Mouse (Mus musculus): ENCODE results near the gene Stn1. TPM values are rescaled to one million over a fixed set of nuclear protein-coding genes. Genes with fewer than 3 reads are reported as not detected.

Gene Stn1
- polyA plus RNA-seq, 1 experiment from 2014 or later, result 12.7 TPM

- Histone ChIP-seq H3K9ac (no peak overlapping the region), H3K4me1 (replicated peaks) (peaks cover 39% of the 10 kb centered on the region), H3K27ac (no peak overlapping the region), H3K36me3 (no peaks in the 10 kb centered on the region), H3K27me3 (no peaks in the 10 kb centered on the region), H3K4me3 (replicated peaks) (no peak overlapping the region), H3K4me2 (no peak overlapping the region), H3K9me3 (replicated peaks) (no peaks in the 10 kb centered on the region)
- no peak for ATAC-seq (ENCODE audit: low read depth)
- DNase-seq, result no peak
- 57% methylated on average over 13 of the region's 13 CpGs for WGBS (ENCODE audit: insufficient replicate concordance)
Observed at GRCm38 (mm10) chr19:47563715-47564114, 26.4 kb upstream of the Stn1 start.

GRCm38 (mm10) chr19:47561996-47562441 is 24.7 kb upstream of the Stn1 start:
- ATAC-seq (ENCODE audit: low read depth), result no peak
- Histone ChIP-seq H3K27ac (no peak overlapping the region), H3K4me1 (replicated peaks) (peaks cover 33% of the 10 kb centered on the region), H3K4me2 (no peak overlapping the region), H3K27me3 (no peaks in the 10 kb centered on the region), H3K4me3 (replicated peaks) (no peak overlapping the region), H3K9me3 (replicated peaks) (no peaks in the 10 kb centered on the region), H3K9ac (no peak overlapping the region), H3K36me3 (no peaks in the 10 kb centered on the region)
- WGBS (ENCODE audit: insufficient replicate concordance), result 63% methylated on average over 5 of the region's 5 CpGs
- DNase-seq, result no peak

GRCm38 (mm10) chr19:47560544-47561161 is 23.3 kb upstream of the Stn1 start:
- Histone ChIP-seq H3K4me2 (peak overlapping the region; percentile 30; the same call in 1 of the 2 replicates), H3K4me3 (replicated peaks) (no peak overlapping the region), H3K27me3 (no peaks in the 10 kb centered on the region), H3K36me3 (no peaks in the 10 kb centered on the region), H3K9me3 (replicated peaks) (no peaks in the 10 kb centered on the region), H3K9ac (peak overlapping the region; percentile 8; the same call in 1 of the 2 replicates), H3K27ac (peak overlapping the region; percentile 31), H3K4me1 (replicated peaks) (peaks cover 28% of the 10 kb centered on the region)
- DNase-seq, result no peak
- WGBS (ENCODE audit: insufficient replicate concordance), result 33% methylated on average over 12 of the region's 12 CpGs
- peak; percentile 93 for ATAC-seq (ENCODE audit: low read depth)

GRCm38 (mm10) chr19:47559751-47560512 is 22.6 kb upstream of the Stn1 start:
- no peak overlapping the region for H3K4me3 ChIP-seq (replicated peaks)
- ATAC-seq (ENCODE audit: low read depth) (no peak), DNase-seq (no peak)
- no peak overlapping the region for H3K27ac ChIP-seq
- H3K27me3 ChIP-seq, result no peaks in the 10 kb centered on the region
- H3K4me1 ChIP-seq (replicated peaks), result peaks cover 28% of the 10 kb centered on the region
- no peaks in the 10 kb centered on the region for H3K9me3 ChIP-seq (replicated peaks)
- no peak overlapping the region for H3K4me2 ChIP-seq
- WGBS (ENCODE audit: insufficient replicate concordance), result 62% methylated on average over 14 of the region's 14 CpGs
- H3K9ac ChIP-seq, result no peak overlapping the region
- H3K36me3 ChIP-seq, result no peaks in the 10 kb centered on the region

GRCm38 (mm10) chr19:47559145-47559544 is 21.8 kb upstream of the Stn1 start:
- Histone ChIP-seq H3K27me3 (no peaks in the 10 kb centered on the region), H3K9ac (no peak overlapping the region), H3K4me1 (replicated peaks) (peaks cover 28% of the 10 kb centered on the region), H3K9me3 (replicated peaks) (no peaks in the 10 kb centered on the region), H3K4me2 (no peak overlapping the region), H3K27ac (no peak overlapping the region), H3K36me3 (no peaks in the 10 kb centered on the region), H3K4me3 (replicated peaks) (no peak overlapping the region)
- ATAC-seq (ENCODE audit: low read depth) (no peak), DNase-seq (no peak)
- WGBS (ENCODE audit: insufficient replicate concordance), result 73% methylated on average over 5 of the region's 5 CpGs

GRCm38 (mm10) chr19:47549584-47549983 is 12.3 kb upstream of the Stn1 start:
- 79% methylated on average over 4 of the region's 4 CpGs for WGBS (ENCODE audit: insufficient replicate concordance)
- no peak for ATAC-seq (ENCODE audit: low read depth)

GRCm38 (mm10) chr19:47549174-47549573 is 11.9 kb upstream of the Stn1 start:
- no peak overlapping the region for H3K4me3 ChIP-seq (replicated peaks)
- 81% methylated on average over 9 of the region's 9 CpGs for WGBS (ENCODE audit: insufficient replicate concordance)
- no peak overlapping the region for H3K27ac ChIP-seq
- no peaks in the 10 kb centered on the region for H3K36me3 ChIP-seq
- DNase-seq (no peak), ATAC-seq (ENCODE audit: low read depth) (no peak)
- H3K4me1 ChIP-seq (replicated peaks), result peaks cover 5% of the 10 kb centered on the region; the same call in 1 of the 2 replicates
- H3K9ac ChIP-seq, result no peak overlapping the region
- no peaks in the 10 kb centered on the region for H3K9me3 ChIP-seq (replicated peaks)
- no peak overlapping the region for H3K4me2 ChIP-seq
- H3K27me3 ChIP-seq, result no peaks in the 10 kb centered on the region

More at GRCm38 (mm10) chr19:47549584-47549983, 12.3 kb upstream of the Stn1 start:
- Histone ChIP-seq H3K4me1 (replicated peaks) (peaks cover 5% of the 10 kb centered on the region; the same call in 1 of the 2 replicates), H3K9ac (no peak overlapping the region), H3K4me2 (no peak overlapping the region), H3K36me3 (no peaks in the 10 kb centered on the region), H3K9me3 (replicated peaks) (no peaks in the 10 kb centered on the region), H3K27ac (no peak overlapping the region), H3K4me3 (replicated peaks) (no peak overlapping the region), H3K27me3 (no peaks in the 10 kb centered on the region)
- no peak for DNase-seq

- Histone ChIP-seq H3K4me1 (replicated peaks) (peaks cover 5% of the 10 kb centered on the region; the same call in 1 of the 2 replicates), H3K36me3 (no peaks in the 10 kb centered on the region), H3K27ac (no peak overlapping the region), H3K9ac (no peak overlapping the region), H3K4me2 (no peak overlapping the region), H3K4me3 (replicated peaks) (no peak overlapping the region), H3K27me3 (no peaks in the 10 kb centered on the region), H3K9me3 (replicated peaks) (no peaks in the 10 kb centered on the region)
- WGBS (ENCODE audit: insufficient replicate concordance), result 81% methylated on average over 11 of the region's 11 CpGs
- peak; percentile 58; the same call in 1 of the 2 replicates for ATAC-seq (ENCODE audit: low read depth)
- no peak for DNase-seq
Observed at GRCm38 (mm10) chr19:47548432-47549076, 11.2 kb upstream of the Stn1 start.

GRCm38 (mm10) chr19:47545528-47545927 is 8.2 kb upstream of the Stn1 start:
- H3K27ac ChIP-seq, result no peak overlapping the region
- no peak for DNase-seq
- no peaks in the 10 kb centered on the region for H3K9me3 ChIP-seq (replicated peaks)
- peaks cover 5% of the 10 kb centered on the region; the same call in 1 of the 2 replicates for H3K4me1 ChIP-seq (replicated peaks)
- H3K4me2 ChIP-seq, result no peak overlapping the region
- H3K4me3 ChIP-seq (replicated peaks), result no peak overlapping the region
- H3K9ac ChIP-seq, result no peak overlapping the region
- H3K36me3 ChIP-seq, result no peaks in the 10 kb centered on the region
- peaks cover 3% of the 10 kb centered on the region; the same call in 1 of the 2 replicates for H3K27me3 ChIP-seq
- no peak for ATAC-seq (ENCODE audit: low read depth)

- Histone ChIP-seq H3K9me3 (replicated peaks) (no peaks in the 10 kb centered on the region), H3K4me1 (replicated peaks) (peaks cover 5% of the 10 kb centered on the region; the same call in 1 of the 2 replicates), H3K4me2 (no peak overlapping the region), H3K36me3 (no peaks in the 10 kb centered on the region), H3K9ac (no peak overlapping the region), H3K27me3 (peaks cover 3% of the 10 kb centered on the region; the same call in 1 of the 2 replicates), H3K4me3 (replicated peaks) (no peak overlapping the region), H3K27ac (no peak overlapping the region)
- 88% methylated on average over 3 of the region's 3 CpGs for WGBS (ENCODE audit: insufficient replicate concordance)
- ATAC-seq (ENCODE audit: low read depth), result no peak
- no peak for DNase-seq
Observed at GRCm38 (mm10) chr19:47545055-47545454, 7.7 kb upstream of the Stn1 start.

GRCm38 (mm10) chr19:47542441-47542840 is 5.1 kb upstream of the Stn1 start:
- WGBS (ENCODE audit: insufficient replicate concordance), result 65% methylated on average over 7 of the region's 7 CpGs
- H3K4me2 ChIP-seq, result no peak overlapping the region
- DNase-seq, result no peak

More at GRCm38 (mm10) chr19:47542441-47542840, 5.1 kb upstream of the Stn1 start:
- Histone ChIP-seq H3K9ac (no peak overlapping the region), H3K9me3 (replicated peaks) (no peaks in the 10 kb centered on the region), H3K4me1 (replicated peaks) (peaks cover 18% of the 10 kb centered on the region), H3K27me3 (peaks cover 3% of the 10 kb centered on the region; the same call in 1 of the 2 replicates), H3K27ac (no peak overlapping the region), H3K36me3 (no peaks in the 10 kb centered on the region), H3K4me3 (replicated peaks) (no peak overlapping the region)
- ATAC-seq (ENCODE audit: low read depth), result no peak
